Mouse (Mus musculus): ENCODE measurements around the gene Atp2b2.

DNA sequence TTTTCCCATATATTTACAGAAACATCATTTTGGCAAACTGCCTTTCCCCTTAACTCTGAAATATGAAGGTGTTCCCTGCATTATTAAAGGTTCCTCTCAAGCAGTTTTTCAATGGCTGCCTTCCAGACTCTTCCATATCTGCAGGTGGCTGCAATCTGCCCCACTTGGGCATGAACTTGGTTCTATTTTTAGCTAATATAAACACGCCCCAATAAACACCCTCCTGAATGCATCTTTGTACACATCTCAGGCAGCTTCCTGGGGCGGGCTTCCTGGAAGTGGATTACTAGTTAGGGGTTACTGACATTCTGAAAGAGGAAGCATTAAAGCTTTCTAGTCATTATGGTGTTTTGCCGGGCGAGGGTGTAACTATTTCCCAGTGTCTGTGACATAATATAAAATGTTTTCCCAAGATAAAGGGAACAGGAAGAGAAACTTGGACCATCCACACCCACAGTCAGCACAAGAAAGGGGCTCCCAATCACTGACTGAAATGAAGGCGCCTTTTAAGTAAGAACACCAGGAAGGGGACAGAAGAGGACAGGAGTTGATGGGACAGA is 64.2 kb downstream of the Atp2b2 start:
- TF ChIP-seq MAFK (IDR thresholded peaks at IDR 0.05; ENCODE audit: insufficient read depth, low read depth, low read length), result no peak
- TF ChIP-seq CHD2 (IDR thresholded peaks at IDR 0.05; ENCODE audit: low read depth, low read length), result no peak
- no peak for TF ChIP-seq ZNF384 (IDR thresholded peaks at IDR 0.05; ENCODE audit: low read depth, low read length)
- TF ChIP-seq HCFC1 (IDR thresholded peaks at IDR 0.05; ENCODE audit: borderline replicate concordance, insufficient read depth, low read length), result no peak
